Comparison of ENCODE assay signal across 8 mouse cellular contexts in the genomic region with DNA sequence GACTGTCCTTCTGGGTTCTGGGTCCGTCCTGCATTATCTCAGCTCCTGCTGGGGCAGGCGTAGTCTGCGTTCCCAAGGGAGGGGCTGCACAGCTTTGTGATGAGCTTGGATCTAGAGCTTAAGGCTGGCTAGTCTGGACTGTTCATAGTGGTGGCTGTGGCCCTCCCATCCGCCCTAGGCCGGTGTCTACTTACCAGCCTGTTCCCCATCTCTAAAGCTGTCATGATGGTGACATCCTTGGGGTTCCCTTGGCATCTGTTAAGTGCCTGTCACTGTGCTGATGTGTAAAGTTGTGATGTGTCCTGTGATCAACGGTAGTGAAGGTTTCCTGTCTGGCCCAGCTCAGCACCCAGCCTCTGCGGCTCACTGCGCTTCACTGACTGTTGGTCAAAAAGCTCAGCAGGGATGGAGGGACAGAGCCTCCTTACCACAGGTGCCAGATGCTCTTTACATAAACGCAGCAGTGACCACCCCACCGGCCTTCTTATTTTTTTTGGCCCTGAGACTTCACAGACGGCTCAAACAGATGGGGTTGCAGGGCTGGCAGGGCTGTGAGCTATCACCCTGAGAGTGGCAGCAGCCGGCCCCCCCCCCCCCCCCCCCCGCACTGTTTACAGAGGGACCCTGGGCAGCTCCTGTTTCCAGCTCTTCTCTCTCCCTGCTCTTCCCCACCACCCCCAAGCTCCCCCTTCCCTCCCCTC.
DNase-seq lines count a peak whose midpoint lies in the region; TF ChIP-seq lines count a peak whose summit lies in the region.

No protein-coding gene starts in this region.

- H3K4me1 ChIP-seq in thymus, adult 2 months (replicated peaks; ENCODE audit: control insufficient read depth, insufficient read depth, low read length), result peaks cover 54% of the 10 kb centered on the region

- H3K36me3 ChIP-seq in thymus, adult 2 months (ENCODE audit: control insufficient read depth, insufficient read depth, low read length), result no peaks in the 10 kb centered on the region
- H3K36me3 ChIP-seq in myocyte (ENCODE audit: control insufficient read depth, insufficient read depth), result no peaks in the 10 kb centered on the region

- H3ac ChIP-seq in myocyte (ENCODE audit: control insufficient read depth, insufficient read length), result peak overlapping the region; percentile 11

- no peak for TF ChIP-seq POLR2A in thymus, adult 2 months (IDR thresholded peaks at IDR 0.05; ENCODE audit: control insufficient read depth, extremely low read depth, insufficient read depth, low read length, poor library complexity)
- TF ChIP-seq POLR2A in myocyte (IDR thresholded peaks at IDR 0.05; ENCODE audit: insufficient read length, low read depth), result no peak

- DNase-seq in cerebellum, postnatal 36 days, result peak; percentile 46
- no peak for DNase-seq in cerebellum, adult 9-10 months
- no peak for DNase-seq in thymus, adult 2 months
- no peak for DNase-seq in thymus, postnatal 36 days
- peak; percentile 39 for DNase-seq in induced T-regulatory cell, adult 2 months (ENCODE audit: low read depth)
- no peak for DNase-seq in left cerebral cortex, postnatal 25 days (ENCODE audit: low spot score in 2 of 2)
- no peak for DNase-seq in thymus, postnatal 4 days

- H3K27me3 ChIP-seq in thymus, adult 2 months (ENCODE audit: control insufficient read depth, insufficient read depth, low read length), result no peaks in the 10 kb centered on the region
- no peaks in the 10 kb centered on the region for H3K27me3 ChIP-seq in myocyte (ENCODE audit: control insufficient read depth, insufficient read depth, insufficient read length)

- peak overlapping the region; percentile 86 for H3K4me2 ChIP-seq in myocyte (ENCODE audit: low read depth)

- intact Hi-C loops in left cerebral cortex, postnatal 25 days (cut with DNase I), result loop anchor here (5.0 to 10.0 kb wide), 2 partner anchors 75 to 797 kb away; a partner anchor contains a TSS

- H3K27ac ChIP-seq in thymus, adult 2 months (ENCODE audit: control insufficient read depth, insufficient read depth, low read length), result peak overlapping the region; percentile 69

- 27% methylated on average over 11 of the region's 13 CpGs for WGBS in thymus, adult 2 months

- no peak for TF ChIP-seq CTCF in thymus, adult 2 months (IDR thresholded peaks at IDR 0.05; ENCODE audit: borderline replicate concordance, control insufficient read depth, extremely low read depth, insufficient read depth, low read length, poor library complexity)

- H3K4me3 ChIP-seq in thymus, adult 2 months (ENCODE audit: control insufficient read depth, insufficient read depth, low read length), result peak overlapping the region; percentile 13; the same call in 1 of the 2 replicates
- H3K4me3 ChIP-seq in myocyte, result no peak overlapping the region

- H3K79me2 ChIP-seq in myocyte (ENCODE audit: control insufficient read depth, insufficient read depth), result peaks cover 53% of the 10 kb centered on the region

TF ChIP-seq in myocyte, 11 proteins besides CTCF, POLR2A, EP300 and RAD21:
- TF ChIP-seq MAX (IDR thresholded peaks at IDR 0.05; ENCODE audit: low read depth) (no peak), TCF12 (IDR thresholded peaks at IDR 0.05; ENCODE audit: insufficient read depth, poor library complexity, severe bottlenecking) (no peak), MYOG (IDR thresholded peaks at IDR 0.05; ENCODE audit: control insufficient read depth in 1 of 3, insufficient read depth in 1 of 3, insufficient read length in 2 of 3, low read depth in 2 of 3) (no peak), POLR2AphosphoS2 (IDR thresholded peaks at IDR 0.05; ENCODE audit: insufficient read length, low read depth) (no peak), USF1 (IDR thresholded peaks at IDR 0.05; ENCODE audit: low read depth) (no peak), MYOD1 (IDR thresholded peaks at IDR 0.05; ENCODE audit: control insufficient read depth in 1 of 3, insufficient read length in 2 of 3, low read depth in 2 of 3) (no peak), E2F4 (IDR thresholded peaks at IDR 0.05; ENCODE audit: insufficient read depth) (no peak), CEBPB (IDR thresholded peaks at IDR 0.05; ENCODE audit: insufficient read depth, poor library complexity, severe bottlenecking) (no peak)

Comparison
In these comparisons a context has a peak if more than half of its experiments do, and no peak if none do; other contexts are left out.
1. DNase-seq: peak in cerebellum, postnatal 36 days (2 of 2) and induced T-regulatory cell, adult 2 months (single experiment); none in cerebellum, adult 9-10 months (single experiment), thymus, adult 2 months (single experiment), thymus, postnatal 36 days (0 of 2), left cerebral cortex, postnatal 25 days (0 of 2) and thymus, postnatal 4 days (single experiment).